Mouse (Mus musculus) kidney, postnatal 0 days (tissue): ENCODE data around the gene Abhd2. TPM values are rescaled to one million over a fixed set of nuclear protein-coding genes. Genes with fewer than 3 reads are reported as not detected.

Experiments
- ATAC-seq: fragments of 200-750 bp; cut with Nextera tagmentation; replicated peaks from 2 replicates; pipeline ENCODE4 v1.8.0; 2017; ENCODE audit warnings: low read depth, moderate number of reproducible peaks, moderate TSS enrichment, moderate library complexity; ENCODE audit not compliant: low FRiP score
- DNase-seq: peaks from one replicate; pipeline ENCODE4 v3.0.0-alpha.2; 2016; ENCODE audit warnings: low spot score
- H3K27ac ChIP-seq: fragments of 300-500 bp; sonication (generic); 2 replicates; pipeline ENCODE4 v1.5.1; 2014; ENCODE audit warnings: mild to moderate bottlenecking
- H3K27me3 ChIP-seq: fragments of 300-500 bp; sonication (generic); 2 replicates; pipeline ENCODE4 v1.6.1; 2014; ENCODE audit warnings: low read length, mixed read lengths; ENCODE audit not compliant: insufficient read depth
- H3K36me3 ChIP-seq: fragments of 300-500 bp; sonication (generic); 2 replicates; pipeline ENCODE4 v1.6.1; 2014; ENCODE audit warnings: low read length, mixed read lengths; ENCODE audit not compliant: insufficient read depth
- H3K4me1 ChIP-seq: fragments of 300-500 bp; sonication (generic); replicated peaks from 2 replicates; pipeline ENCODE4 v1.6.1; 2014; ENCODE audit warnings: antibody characterized with exemption, low read length, mixed read lengths; ENCODE audit not compliant: insufficient read depth
- H3K4me2 ChIP-seq: fragments of 300-500 bp; sonication (generic); 2 replicates; pipeline ENCODE4 v1.6.1; 2014; ENCODE audit warnings: mild to moderate bottlenecking, low read length, moderate library complexity, mixed read lengths
- H3K4me3 ChIP-seq: fragments of 300-500 bp; sonication (generic); replicated peaks from 2 replicates; pipeline ENCODE4 v1.5.1; 2014; ENCODE audit warnings: low read depth, low read length
- H3K9ac ChIP-seq: fragments of 300-500 bp; sonication (generic); 2 replicates; pipeline ENCODE4 v1.6.1; 2014; ENCODE audit warnings: low read depth, low read length
- H3K9me3 ChIP-seq: fragments of 300-500 bp; sonication (generic); replicated peaks from 2 replicates; pipeline ENCODE4 v1.6.1; 2016; ENCODE audit warnings: low read length, inconsistent platforms, mixed read lengths
- CTCF ChIP-seq: IDR thresholded peaks from 2 replicates; pipeline ENCODE4 v1.5.1; 2016; ENCODE audit warnings: antibody characterized with exemption, low read depth, mild to moderate bottlenecking, moderate library complexity
- WGBS: fragments of 180-500 bp; shearing (Covaris S2); extraction: QIAGEN DNeasy Blood & Tissue Kit; methylation state at CpG from one replicate; pipeline ENCODE4 v1.1.7; 2014; 5-methylcytosine and 5-hydroxymethylcytosine counted together
- polyA plus RNA-seq: library from polyadenylated mRNA; unstranded; fragments of >200 nt; fragmentation: Nextera tagmentation; extraction: Ambion mirVana; gene quantifications from 2 replicates; pipeline ENCODE4 v1.2.1, GENCODE M21; 2015

The Abhd2 gene
- polyA plus RNA-seq, 1 experiment from 2014 or later, result 17.6 TPM

GRCm38 (mm10) chr7:79313519-79314059, 40.6 kb downstream of the Abhd2 start:
- Histone ChIP-seq H3K9me3 (no peaks in the 10 kb centered on the region), H3K4me3 (no peak overlapping the region), H3K9ac (no peak overlapping the region), H3K27me3 (no peaks in the 10 kb centered on the region), H3K4me1 (peaks cover 44% of the 10 kb centered on the region), H3K36me3 (no peaks in the 10 kb centered on the region), H3K27ac (peak overlapping the region; percentile 80), H3K4me2 (peak overlapping the region; percentile 34; the same call in 1 of the 2 replicates)
- WGBS, result 12% methylated on average over 12 of the region's 12 CpGs
- ATAC-seq, result peak; percentile 51
- TF ChIP-seq CTCF, result no peak
- peak; percentile 89 for DNase-seq

GRCm38 (mm10) chr7:79314517-79314916, 41.5 kb downstream of the Abhd2 start:
- Histone ChIP-seq H3K27me3 (no peaks in the 10 kb centered on the region), H3K36me3 (no peaks in the 10 kb centered on the region), H3K9ac (no peak overlapping the region), H3K4me1 (peaks cover 35% of the 10 kb centered on the region), H3K4me2 (no peak overlapping the region), H3K27ac (no peak overlapping the region), H3K9me3 (no peaks in the 10 kb centered on the region), H3K4me3 (no peak overlapping the region)
- TF ChIP-seq CTCF, result no peak
- ATAC-seq, result no peak
- WGBS, result 77% methylated on average over 5 of the region's 5 CpGs
- no peak for DNase-seq

- DNase-seq (no peak), ATAC-seq (no peak)
- no peaks in the 10 kb centered on the region for H3K9me3 ChIP-seq
- H3K27ac ChIP-seq, result no peak overlapping the region
- no peaks in the 10 kb centered on the region for H3K36me3 ChIP-seq
- TF ChIP-seq CTCF, result no peak
- no peak overlapping the region for H3K9ac ChIP-seq
- H3K27me3 ChIP-seq, result no peaks in the 10 kb centered on the region
- H3K4me3 ChIP-seq, result no peak overlapping the region
- 76% methylated on average over 8 of the region's 8 CpGs for WGBS
- H3K4me1 ChIP-seq, result peaks cover 30% of the 10 kb centered on the region
- no peak overlapping the region for H3K4me2 ChIP-seq
Measured at GRCm38 (mm10) chr7:79315149-79315548, 42.1 kb downstream of the Abhd2 start.

GRCm38 (mm10) chr7:79316069-79316695, 43.2 kb downstream of the Abhd2 start:
- Histone ChIP-seq H3K9me3 (no peaks in the 10 kb centered on the region), H3K4me2 (no peak overlapping the region), H3K27me3 (no peaks in the 10 kb centered on the region), H3K27ac (no peak overlapping the region), H3K4me3 (no peak overlapping the region), H3K4me1 (peaks cover 30% of the 10 kb centered on the region), H3K36me3 (no peaks in the 10 kb centered on the region), H3K9ac (no peak overlapping the region)
- no peak for ATAC-seq
- peak; percentile 41 for DNase-seq
- 18% methylated on average over 10 of the region's 10 CpGs for WGBS
- TF ChIP-seq CTCF, result no peak

GRCm38 (mm10) chr7:79317576-79317975, 44.6 kb downstream of the Abhd2 start:
- TF ChIP-seq CTCF, result no peak
- Histone ChIP-seq H3K9me3 (no peaks in the 10 kb centered on the region), H3K4me2 (no peak overlapping the region), H3K36me3 (no peaks in the 10 kb centered on the region), H3K27me3 (no peaks in the 10 kb centered on the region), H3K9ac (no peak overlapping the region), H3K4me3 (no peak overlapping the region), H3K27ac (peak overlapping the region; percentile 57; the same call in 1 of the 2 replicates), H3K4me1 (peaks cover 29% of the 10 kb centered on the region)
- ATAC-seq (no peak), DNase-seq (no peak)
- 75% methylated on average over 7 of the region's 7 CpGs for WGBS

- TF ChIP-seq CTCF, result no peak
- no peaks in the 10 kb centered on the region for H3K27me3 ChIP-seq
- H3K4me2 ChIP-seq, result no peak overlapping the region
Measured at GRCm38 (mm10) chr7:79318110-79318801, 45.3 kb downstream of the Abhd2 start.

More at GRCm38 (mm10) chr7:79318110-79318801, 45.3 kb downstream of the Abhd2 start:
- DNase-seq (no peak), ATAC-seq (no peak)
- Histone ChIP-seq H3K9me3 (no peaks in the 10 kb centered on the region), H3K4me1 (peaks cover 29% of the 10 kb centered on the region), H3K9ac (no peak overlapping the region), H3K4me3 (no peak overlapping the region), H3K36me3 (no peaks in the 10 kb centered on the region), H3K27ac (peak overlapping the region; percentile 57; the same call in 1 of the 2 replicates)
- 53% methylated on average over 13 of the region's 13 CpGs for WGBS
